Mouse (Mus musculus) CH12.LX (cell line): ENCODE measurements around the gene Psmd5. TPM values are rescaled to one million over a fixed set of nuclear protein-coding genes. Genes with fewer than 3 reads are reported as not detected.
A peak's percentile ranks its signal among the peaks of the same experiment; 100 is the strongest.

Source experiments
- DNase-seq: peaks from one replicate; pipeline ENCODE4 v3.0.0-alpha.2; 2013; ENCODE audit errors: extremely low read depth
- H3K27ac ChIP-seq: 2 replicates; pipeline ENCODE4 v1.5.1; 2012; ENCODE audit warnings: low read depth, mild to moderate bottlenecking, control low read depth, moderate library complexity; ENCODE audit not compliant: insufficient read depth
- H3K27me3 ChIP-seq: replicated peaks from 2 replicates; pipeline ENCODE3; 2012; ENCODE audit warnings: inconsistent platforms
- H3K36me3 ChIP-seq, 2 experiments: replicated peaks in 1 of 2; 2 replicates each; pipeline versions ENCODE3 to v1.6.1; 2012; ENCODE audit warnings: inconsistent platforms in 1 of 2, low read length in 1 of 2, mild to moderate bottlenecking in 1 of 2, mixed read lengths in 1 of 2, moderate library complexity in 1 of 2; ENCODE audit not compliant: control insufficient read depth in 1 of 2, insufficient read depth in 1 of 2
- H3K4me1 ChIP-seq, 2 experiments: 2 replicates each; pipeline ENCODE4 v1.6.1; 2012; ENCODE audit warnings: inconsistent platforms in 1 of 2, moderate library complexity in 1 of 2; ENCODE audit not compliant: insufficient read depth in 2 of 2, control insufficient read depth in 1 of 2
- H3K4me2 ChIP-seq: 2 replicates; pipeline ENCODE4 v1.6.1; 2012; ENCODE audit warnings: low read depth, mild to moderate bottlenecking, control low read depth; ENCODE audit not compliant: poor library complexity, insufficient read depth, severe bottlenecking
- H3K4me3 ChIP-seq, 3 experiments: fragments of 150-350 bp in 1 of 3; sonication (generic) in 1 of 3; replicated peaks in 1 of 3; 2 replicates each; pipeline versions ENCODE3 to v1.5.1; 2011 to 2012; ENCODE audit warnings: low read depth in 2 of 3, low read length in 2 of 3, mild to moderate bottlenecking in 2 of 3, moderate library complexity in 2 of 3, control low read depth in 1 of 3, improper control_type of control experiment in 1 of 3, inconsistent platforms in 1 of 3, mixed read lengths in 1 of 3; ENCODE audit not compliant: poor library complexity in 1 of 3
- H3K79me2 ChIP-seq: replicated peaks from 2 replicates; pipeline ENCODE4 v1.6.1; 2012; ENCODE audit warnings: mild to moderate bottlenecking, moderate library complexity; ENCODE audit not compliant: control insufficient read depth, poor library complexity, insufficient read depth, severe bottlenecking; ENCODE audit errors: extremely low read depth
- H3K9ac ChIP-seq: 2 replicates; pipeline ENCODE4 v1.6.1; 2012; ENCODE audit warnings: low read depth, mild to moderate bottlenecking, control low read depth, moderate library complexity; ENCODE audit not compliant: insufficient read depth
- H3K9me3 ChIP-seq: replicated peaks from 2 replicates; pipeline ENCODE3; 2012; ENCODE audit warnings: low read length, inconsistent platforms, mixed read lengths
- CHD2 ChIP-seq: IDR thresholded peaks from 2 replicates; pipeline ENCODE4 v1.6.1; 2011; ENCODE audit warnings: low read length, improper control_type of control experiment
- CTCF ChIP-seq, 2 experiments: IDR thresholded peaks in 1 of 2; conservative IDR thresholded peaks in 1 of 2; 2 replicates each; pipeline ENCODE4 v1.5.1; 2011 to 2012; ENCODE audit warnings: low read depth in 2 of 2, low read length in 2 of 2, improper control_type of control experiment in 1 of 2, inconsistent platforms in 1 of 2, mild to moderate bottlenecking in 1 of 2, moderate library complexity in 1 of 2
- ELF1 ChIP-seq: IDR thresholded peaks from 2 replicates; pipeline ENCODE4 v1.6.1; 2014; ENCODE audit warnings: low read depth, mild to moderate bottlenecking, inconsistent platforms, low read length, improper control_type of control experiment
- EP300 ChIP-seq: IDR thresholded peaks from 2 replicates; pipeline ENCODE4 v1.6.1; 2011; ENCODE audit warnings: low read length, improper control_type of control experiment
- ETS1 ChIP-seq: conservative IDR thresholded peaks from 2 replicates; pipeline ENCODE4 v1.6.1; 2012; ENCODE audit warnings: low read depth, mild to moderate bottlenecking, inconsistent platforms, low read length, improper control_type of control experiment, moderate library complexity
- JUND ChIP-seq: conservative IDR thresholded peaks from 2 replicates; pipeline ENCODE4 v1.6.1; 2011; ENCODE audit warnings: low read depth, low read length, improper control_type of control experiment
- KAT2A ChIP-seq: IDR thresholded peaks from 2 replicates; pipeline ENCODE4 v1.6.1; 2012; ENCODE audit warnings: low read length, improper control_type of control experiment, inconsistent platforms; ENCODE audit not compliant: insufficient replicate concordance
- MAX ChIP-seq: IDR thresholded peaks from 2 replicates; pipeline ENCODE4 v1.6.1; 2011; ENCODE audit warnings: low read length, improper control_type of control experiment
- MEF2A ChIP-seq: IDR thresholded peaks from 2 replicates; pipeline ENCODE4 v1.6.1; 2014; ENCODE audit warnings: low read depth, mild to moderate bottlenecking, inconsistent platforms, low read length, improper control_type of control experiment, borderline replicate concordance
- MXI1 ChIP-seq: IDR thresholded peaks from 2 replicates; pipeline ENCODE4 v1.6.1; 2011; ENCODE audit warnings: mild to moderate bottlenecking, low read depth, low read length, improper control_type of control experiment
- NELFE ChIP-seq: IDR thresholded peaks from 2 replicates; pipeline ENCODE4 v1.6.1; 2011; ENCODE audit warnings: low read depth, low read length, improper control_type of control experiment
- NRF1 ChIP-seq: IDR thresholded peaks from 2 replicates; pipeline ENCODE4 v1.6.1; 2014; ENCODE audit warnings: low read depth, mild to moderate bottlenecking, inconsistent platforms, low read length, improper control_type of control experiment, moderate library complexity
- RAD21 ChIP-seq: IDR thresholded peaks from 2 replicates; pipeline ENCODE4 v1.6.1; 2011; ENCODE audit warnings: low read depth, mild to moderate bottlenecking, low read length, improper control_type of control experiment, moderate library complexity
- RCOR1 ChIP-seq: conservative IDR thresholded peaks from 2 replicates; pipeline ENCODE4 v1.6.1; 2012; ENCODE audit warnings: low read depth, mild to moderate bottlenecking, inconsistent platforms, low read length, improper control_type of control experiment
- TCF12 ChIP-seq: IDR thresholded peaks from 2 replicates; pipeline ENCODE4 v1.6.1; 2014; ENCODE audit warnings: low read depth, mild to moderate bottlenecking, inconsistent platforms, low read length, improper control_type of control experiment
- UBTF ChIP-seq: IDR thresholded peaks from 2 replicates; pipeline ENCODE4 v1.6.1; 2012; ENCODE audit warnings: low read depth, mild to moderate bottlenecking, inconsistent platforms, low read length, improper control_type of control experiment, moderate library complexity
- ZC3H11A ChIP-seq: IDR thresholded peaks from 2 replicates; pipeline ENCODE4 v1.6.1; 2012; ENCODE audit warnings: low read depth, mild to moderate bottlenecking, inconsistent platforms, low read length, improper control_type of control experiment
- ZKSCAN1 ChIP-seq: IDR thresholded peaks from 2 replicates; pipeline ENCODE4 v1.6.1; 2012; ENCODE audit warnings: low read depth, inconsistent platforms, low read length, improper control_type of control experiment, borderline replicate concordance
- ZMIZ1 ChIP-seq: IDR thresholded peaks from 2 replicates; pipeline ENCODE4 v1.6.1; 2012; ENCODE audit warnings: low read depth, mild to moderate bottlenecking, inconsistent platforms, low read length, improper control_type of control experiment
- ZNF384 ChIP-seq: IDR thresholded peaks from 2 replicates; pipeline ENCODE4 v1.6.1; 2012; ENCODE audit warnings: low read depth, low read length, improper control_type of control experiment, inconsistent platforms
- dilution Hi-C: fragments of 300-500 bp; cut with MboI; formaldehyde crosslinking; loops from 2 replicates; pipeline ENCODE4 v1.14.3; 2020; ENCODE audit warnings: low sequenced_read_pairs; ENCODE audit not compliant: extremely low pct_unique_long_range_greater_than_20kb, extremely low pct_ligation_motif_present
- in situ Hi-C: fragments of 300-500 bp; cut with MboI; formaldehyde crosslinking; loops from 3 replicates; pipeline ENCODE4 v1.14.3; 2019; ENCODE audit warnings: low sequenced_read_pairs, low pct_ligation_motif_present, low pct_unique_long_range_greater_than_20kb, mixed read lengths
- polyA plus RNA-seq: library from polyadenylated mRNA; unstranded; fragments of >175 nt; gene quantifications from 2 replicates; pipeline ENCODE4 v1.2.1, GENCODE M21; 2012; ENCODE audit warnings: low read depth; ENCODE audit not compliant: insufficient read length
- total RNA-seq, 2 experiments: library from RNA; depleted of rRNA; stranded (reverse); fragments of 300-350 nt in 1 of 2; fragments of >200 nt in 1 of 2; gene quantifications; 2 replicates each; pipeline ENCODE4 v1.2.3; 2012 to 2014

Psmd5 gene
- total and polyA plus RNA-seq, 3 experiments = 27.9 to 81.9 (median 81.2) TPM

DNA sequence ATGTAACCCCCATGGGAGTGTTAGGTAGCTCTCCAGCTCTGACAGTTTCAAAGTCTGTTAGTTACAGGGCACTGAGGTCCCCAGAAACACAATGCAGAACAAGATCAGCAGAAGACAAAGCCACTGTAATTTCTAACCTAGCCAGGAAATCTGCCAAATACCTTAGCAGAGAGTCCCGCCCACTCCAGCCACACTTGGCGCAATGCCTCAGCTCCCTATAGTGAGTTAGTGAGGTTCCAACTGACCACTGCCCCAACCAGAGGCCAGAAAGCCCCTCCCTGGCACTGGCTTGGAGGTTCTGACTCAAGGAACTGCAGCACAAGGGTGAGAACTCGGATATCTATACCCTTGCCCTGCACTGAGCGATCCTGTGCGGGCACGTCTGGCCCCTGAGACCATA, 28.0 kb upstream of the Psmd5 start:
- no peak for DNase-seq
- Histone ChIP-seq H3K4me2 (no peak overlapping the region), H3K4me1 (peaks cover 0 to 4% of the 10 kb centered on the region in 2 experiments; a peak in 1 of 4 replicates), H3K79me2 (no peaks in the 10 kb centered on the region), H3K4me3 (no peak overlapping the region), H3K36me3 (peaks cover 67 to 95% of the 10 kb centered on the region in 2 experiments), H3K9me3 (peaks cover 4% of the 10 kb centered on the region), H3K27ac (no peak overlapping the region), H3K27me3 (no peaks in the 10 kb centered on the region), H3K9ac (no peak overlapping the region)
- TF ChIP-seq ELF1 (no peak), MEF2A (no peak), ZNF384 (no peak), NELFE (no peak), UBTF (no peak), JUND (no peak), ZKSCAN1 (no peak), NRF1 (no peak), RCOR1 (no peak), ETS1 (no peak), TCF12 (no peak), ZMIZ1 (no peak), RAD21 (no peak), CTCF (conservative IDR thresholded peaks at IDR 0.05 in 1 of 2, IDR thresholded peaks at IDR 0.05 in 1 of 2; ENCODE audit: low read depth in 2 of 2, low read length in 2 of 2) (no peak), KAT2A (no peak), MAX (no peak), MXI1 (no peak), CHD2 (no peak)
- dilution Hi-C loops (no loop called here), in situ Hi-C loops (no loop called here)

DNA sequence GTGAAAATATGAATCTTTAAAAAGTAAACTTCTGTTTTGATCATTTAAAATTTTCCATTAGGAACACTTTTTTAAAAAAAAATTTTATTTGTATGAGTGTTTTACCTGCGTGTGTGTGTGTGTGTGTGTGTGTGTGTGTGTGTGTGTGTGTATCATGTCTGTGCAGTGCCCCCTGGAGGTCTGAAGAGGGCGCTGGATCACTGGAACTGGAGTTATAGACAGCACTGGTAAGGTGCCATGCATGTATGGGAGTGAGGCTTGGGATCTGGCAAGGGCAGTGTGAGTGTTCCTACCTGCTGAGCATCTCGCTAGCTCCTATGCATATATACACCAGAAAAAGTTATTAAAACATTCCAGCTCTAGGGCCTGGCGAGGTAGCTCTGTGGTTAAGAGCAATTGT, 27.0 kb upstream of the Psmd5 start:
- dilution Hi-C loops (no loop called here), in situ Hi-C loops (no loop called here)
- no peak overlapping the region for H3K4me2 ChIP-seq
- peak in 1 of 2 experiments; percentile 17; a peak in 1 of 4 replicates for TF ChIP-seq CTCF (conservative IDR thresholded peaks at IDR 0.05 in 1 of 2, IDR thresholded peaks at IDR 0.05 in 1 of 2; ENCODE audit: low read depth in 2 of 2, low read length in 2 of 2)
- no peak for TF ChIP-seq ZC3H11A
- no peak for TF ChIP-seq EP300
- no peak for DNase-seq
- H3K4me3 ChIP-seq = no peak overlapping the region
- H3K79me2 ChIP-seq = no peaks in the 10 kb centered on the region
- peaks cover 4% of the 10 kb centered on the region for H3K9me3 ChIP-seq
- H3K4me1 ChIP-seq = peaks cover 0 to under 1% of the 10 kb centered on the region in 2 experiments; a peak in 1 of 4 replicates
- no peak overlapping the region for H3K27ac ChIP-seq
- no peaks in the 10 kb centered on the region for H3K27me3 ChIP-seq
- no peak overlapping the region for H3K9ac ChIP-seq
- H3K36me3 ChIP-seq = peaks cover 74 to 95% of the 10 kb centered on the region in 2 experiments
